Mouse (Mus musculus) kidney, postnatal 0 days (tissue): ENCODE measurements around the gene Rbbp4. TPM values are rescaled to one million over a fixed set of nuclear protein-coding genes. Genes with fewer than 3 reads are reported as not detected.
"Not testable (repeated sequence)": the region's sequence is repeated elsewhere in the genome, so short reads cannot be mapped to it uniquely, and the experiment has no call there.

Experiments used
- ATAC-seq: fragments of 200-750 bp; cut with Nextera tagmentation; replicated peaks from 2 replicates; pipeline ENCODE4 v1.8.0; 2017; ENCODE audit warnings: low read depth, moderate number of reproducible peaks, moderate TSS enrichment, moderate library complexity; ENCODE audit not compliant: low FRiP score
- DNase-seq: peaks from one replicate; pipeline ENCODE4 v3.0.0-alpha.2; 2016; ENCODE audit warnings: low spot score
- H3K27ac ChIP-seq: fragments of 300-500 bp; sonication (generic); 2 replicates; pipeline ENCODE4 v1.5.1; 2014; ENCODE audit warnings: mild to moderate bottlenecking
- H3K27me3 ChIP-seq: fragments of 300-500 bp; sonication (generic); 2 replicates; pipeline ENCODE4 v1.6.1; 2014; ENCODE audit warnings: low read length, mixed read lengths; ENCODE audit not compliant: insufficient read depth
- H3K36me3 ChIP-seq: fragments of 300-500 bp; sonication (generic); 2 replicates; pipeline ENCODE4 v1.6.1; 2014; ENCODE audit warnings: low read length, mixed read lengths; ENCODE audit not compliant: insufficient read depth
- H3K4me1 ChIP-seq: fragments of 300-500 bp; sonication (generic); replicated peaks from 2 replicates; pipeline ENCODE4 v1.6.1; 2014; ENCODE audit warnings: antibody characterized with exemption, low read length, mixed read lengths; ENCODE audit not compliant: insufficient read depth
- H3K4me2 ChIP-seq: fragments of 300-500 bp; sonication (generic); 2 replicates; pipeline ENCODE4 v1.6.1; 2014; ENCODE audit warnings: mild to moderate bottlenecking, low read length, moderate library complexity, mixed read lengths
- H3K4me3 ChIP-seq: fragments of 300-500 bp; sonication (generic); replicated peaks from 2 replicates; pipeline ENCODE4 v1.5.1; 2014; ENCODE audit warnings: low read depth, low read length
- H3K9ac ChIP-seq: fragments of 300-500 bp; sonication (generic); 2 replicates; pipeline ENCODE4 v1.6.1; 2014; ENCODE audit warnings: low read depth, low read length
- H3K9me3 ChIP-seq: fragments of 300-500 bp; sonication (generic); replicated peaks from 2 replicates; pipeline ENCODE4 v1.6.1; 2016; ENCODE audit warnings: low read length, inconsistent platforms, mixed read lengths
- CTCF ChIP-seq: IDR thresholded peaks from 2 replicates; pipeline ENCODE4 v1.5.1; 2016; ENCODE audit warnings: antibody characterized with exemption, low read depth, mild to moderate bottlenecking, moderate library complexity
- WGBS: fragments of 180-500 bp; shearing (Covaris S2); extraction: QIAGEN DNeasy Blood & Tissue Kit; methylation state at CpG from one replicate; pipeline ENCODE4 v1.1.7; 2014; 5-methylcytosine and 5-hydroxymethylcytosine counted together
- polyA plus RNA-seq: library from polyadenylated mRNA; unstranded; fragments of >200 nt; fragmentation: Nextera tagmentation; extraction: Ambion mirVana; gene quantifications from 2 replicates; pipeline ENCODE4 v1.2.1, GENCODE M21; 2015

Gene Rbbp4
- polyA plus RNA-seq, 1 experiment from 2014 or later = 339 TPM

DNA sequence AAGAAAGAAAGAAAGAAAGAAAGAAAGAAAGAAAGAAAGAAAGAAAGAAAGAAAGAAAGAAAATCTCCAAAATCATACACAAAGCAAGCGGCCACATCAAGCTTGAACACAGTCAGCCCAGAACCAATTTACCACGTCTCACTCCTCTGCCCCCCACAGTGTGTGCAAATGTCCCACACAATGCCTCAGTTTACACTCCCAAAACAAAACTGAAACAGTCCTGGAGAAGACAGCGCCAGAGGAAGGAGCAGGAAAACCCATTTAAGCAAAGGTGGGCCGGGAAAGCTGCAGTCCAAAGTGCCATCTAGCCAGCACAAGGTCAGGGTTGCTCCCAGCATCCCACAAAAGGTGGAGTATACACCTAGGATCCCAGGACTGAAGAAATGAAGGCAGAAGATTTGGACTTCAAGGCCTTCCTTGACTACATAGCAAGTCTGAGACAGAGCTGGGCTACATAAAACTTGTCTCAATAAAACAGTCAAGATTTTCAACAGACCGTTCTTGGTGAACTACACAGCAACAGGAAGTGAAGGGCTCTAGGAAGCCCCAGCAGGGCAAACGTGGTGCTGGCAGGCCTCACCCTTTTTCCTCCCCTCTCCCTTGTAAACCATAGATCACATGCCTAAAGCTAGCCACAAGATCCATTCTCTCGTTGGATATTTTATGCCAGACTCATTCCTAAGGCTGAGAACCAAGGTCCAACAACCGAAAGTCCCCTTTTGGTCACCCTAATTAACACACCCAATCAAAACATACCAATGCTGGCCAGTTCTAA is 38.2 kb upstream of the Rbbp4 start:
- Histone ChIP-seq H3K36me3 (no peaks in the 10 kb centered on the region), H3K27me3 (no peaks in the 10 kb centered on the region), H3K4me3 (no peak overlapping the region), H3K9me3 (no peaks in the 10 kb centered on the region), H3K27ac (no peak overlapping the region), H3K4me2 (no peak overlapping the region), H3K4me1 (0 out of 2 replicates have a peak, but pooled peaks cover 8% of the 10 kb centered on the region), H3K9ac (no peak overlapping the region)
- WGBS = 41% methylated on average over 8 of the region's 8 CpGs
- ATAC-seq = no peak
- no peak for TF ChIP-seq CTCF
- DNase-seq = peak; percentile 49

DNA sequence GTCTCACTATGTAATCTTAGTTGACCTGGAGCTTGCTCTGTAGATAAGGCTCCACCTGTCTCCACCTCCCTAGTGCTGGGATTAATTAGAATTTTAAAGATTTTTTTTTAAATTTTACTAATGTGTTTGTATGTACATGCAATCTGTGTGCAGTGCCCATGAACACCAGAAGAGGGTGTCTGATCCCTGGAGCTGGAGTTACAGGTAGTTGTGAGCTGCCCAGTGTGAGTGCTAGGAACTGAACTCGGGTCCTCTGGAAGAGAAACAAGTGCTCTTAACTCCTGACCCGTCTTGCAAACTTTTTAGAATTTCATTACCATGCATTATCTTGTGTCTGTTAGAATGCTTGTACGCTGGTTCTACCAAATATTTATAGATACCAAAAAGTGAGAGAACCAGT is 36.2 kb upstream of the Rbbp4 start:
- Histone ChIP-seq H3K27me3 (no peaks in the 10 kb centered on the region), H3K36me3 (no peaks in the 10 kb centered on the region), H3K27ac (no peak overlapping the region), H3K4me3 (no peak overlapping the region), H3K9me3 (no peaks in the 10 kb centered on the region), H3K4me2 (no peak overlapping the region), H3K4me1 (0 out of 2 replicates have a peak, but pooled peaks cover 5% of the 10 kb centered on the region), H3K9ac (no peak overlapping the region)
- no peak for ATAC-seq
- 0 out of 2 replicates have a peak, but pooled peaks have one; percentile 18 for TF ChIP-seq CTCF
- WGBS = 96% methylated on average over 3 of the region's 3 CpGs
- no peak for DNase-seq

DNA sequence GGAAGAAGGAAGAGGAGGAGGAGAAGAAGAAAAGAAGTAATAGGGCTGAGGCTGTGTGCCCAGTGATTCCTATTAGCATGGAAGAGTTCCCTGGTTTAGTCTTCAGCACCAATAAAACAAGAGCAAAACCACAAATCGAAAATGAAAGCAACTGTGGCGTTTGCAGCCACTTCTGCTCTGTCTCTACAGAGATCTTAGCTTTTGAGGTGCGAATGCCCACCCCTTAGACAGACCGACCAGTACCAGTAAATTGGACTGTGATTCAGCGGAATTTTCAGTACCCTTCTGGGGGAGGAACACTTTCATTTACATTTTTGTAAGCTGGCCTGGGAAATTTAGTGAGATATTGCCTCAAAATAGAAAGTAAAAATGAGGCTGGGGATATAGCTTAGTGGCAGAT is 30.1 kb upstream of the Rbbp4 start:
- ATAC-seq = no peak

DNA sequence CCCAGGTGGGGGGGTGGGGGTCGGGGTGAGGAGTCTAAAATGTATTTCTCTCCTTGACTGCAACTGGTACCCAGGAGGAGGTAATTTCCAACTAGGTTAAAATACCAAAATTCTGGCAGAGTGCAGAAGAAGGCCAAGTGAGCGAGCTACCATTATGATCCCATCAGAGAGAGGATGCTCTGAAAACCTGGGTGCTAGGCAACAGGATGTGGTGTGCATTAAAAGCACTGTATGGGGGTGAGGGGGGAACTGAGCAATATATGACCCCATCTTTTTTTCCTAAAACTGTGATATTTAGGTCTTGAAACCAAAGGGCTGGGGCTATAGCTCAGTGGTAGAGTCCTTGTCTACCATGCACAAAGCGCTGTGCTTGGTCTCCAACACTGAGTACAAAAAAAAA is 29.2 kb upstream of the Rbbp4 start:
- DNase-seq (no peak), ATAC-seq (no peak)
- Histone ChIP-seq H3K27ac (no peak overlapping the region), H3K9ac (no peak overlapping the region), H3K9me3 (no peaks in the 10 kb centered on the region), H3K4me2 (no peak overlapping the region), H3K27me3 (no peaks in the 10 kb centered on the region), H3K36me3 (peaks cover 11% of the 10 kb centered on the region; the same call in 1 of the 2 replicates), H3K4me1 (no peaks in the 10 kb centered on the region), H3K4me3 (no peak overlapping the region)
- TF ChIP-seq CTCF = no peak
- WGBS = 94% methylated on average over 3 of the region's 3 CpGs

More for the DNA sequence above, 30.1 kb upstream of the Rbbp4 start:
- Histone ChIP-seq H3K9me3 (no peaks in the 10 kb centered on the region), H3K4me2 (no peak overlapping the region), H3K9ac (no peak overlapping the region), H3K27me3 (no peaks in the 10 kb centered on the region), H3K27ac (no peak overlapping the region), H3K4me1 (no peaks in the 10 kb centered on the region), H3K36me3 (peaks cover 2% of the 10 kb centered on the region; the same call in 1 of the 2 replicates), H3K4me3 (no peak overlapping the region)
- 86% methylated on average over 5 of the region's 5 CpGs for WGBS
- DNase-seq = no peak
- no peak for TF ChIP-seq CTCF

DNA sequence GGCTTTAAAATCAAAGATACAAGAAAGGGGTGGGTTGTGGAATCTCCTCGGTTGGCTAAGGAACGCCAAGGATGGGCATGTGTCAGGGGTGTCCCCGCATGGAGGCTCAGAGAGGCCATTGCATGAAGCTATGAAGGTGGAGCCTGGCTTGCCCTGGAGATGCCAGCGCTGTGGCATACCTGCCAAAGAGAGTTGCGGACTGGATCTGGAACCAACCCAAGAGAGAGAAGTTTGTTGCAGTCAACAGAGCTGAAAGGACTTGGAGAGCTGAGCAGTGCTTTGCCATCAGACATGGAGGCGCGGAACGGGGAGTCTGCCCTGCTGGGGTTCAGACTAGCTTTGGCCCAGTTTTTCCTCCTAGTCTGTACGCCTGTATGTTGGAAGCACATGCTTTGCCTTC is 28.3 kb upstream of the Rbbp4 start:
- Histone ChIP-seq H3K27me3 (no peaks in the 10 kb centered on the region), H3K27ac (no peak overlapping the region), H3K36me3 (peaks cover 12% of the 10 kb centered on the region; the same call in 1 of the 2 replicates), H3K4me3 (no peak overlapping the region), H3K9ac (no peak overlapping the region), H3K9me3 (no peaks in the 10 kb centered on the region), H3K4me2 (no peak overlapping the region), H3K4me1 (no peaks in the 10 kb centered on the region)
- TF ChIP-seq CTCF = no peak
- ATAC-seq (no peak), DNase-seq (no peak)
- 91% methylated on average over 9 of the region's 9 CpGs for WGBS

DNA sequence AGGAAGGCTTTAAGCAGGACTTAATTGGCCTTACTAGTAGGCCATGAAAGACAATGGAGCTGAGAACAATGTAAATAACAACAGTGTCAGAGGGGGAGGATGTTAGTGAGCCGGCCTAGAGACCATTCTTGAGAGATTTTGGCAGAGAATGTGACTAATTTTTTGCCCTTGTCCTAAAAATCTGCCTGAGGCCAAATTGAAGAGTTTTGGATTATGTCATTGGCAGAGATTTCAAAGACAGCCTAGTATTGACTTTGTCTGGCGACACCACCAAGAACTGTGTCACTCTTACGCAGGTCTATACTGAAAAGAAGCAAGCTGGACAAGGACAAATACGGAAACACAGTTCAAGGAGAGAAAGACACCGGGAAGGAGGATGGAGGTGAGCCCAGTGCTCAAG is 27.6 kb upstream of the Rbbp4 start:
- H3K27ac ChIP-seq = no peak overlapping the region
- H3K9me3 ChIP-seq = no peaks in the 10 kb centered on the region
- DNase-seq = no peak
- no peaks in the 10 kb centered on the region for H3K4me1 ChIP-seq
- ATAC-seq = no peak
- 86% methylated on average over 5 of the region's 5 CpGs for WGBS
- H3K36me3 ChIP-seq = peaks cover 12% of the 10 kb centered on the region; the same call in 1 of the 2 replicates
- H3K27me3 ChIP-seq = no peaks in the 10 kb centered on the region
- H3K4me3 ChIP-seq = no peak overlapping the region
- TF ChIP-seq CTCF = no peak
- H3K9ac ChIP-seq = no peak overlapping the region
- no peak overlapping the region for H3K4me2 ChIP-seq

DNA sequence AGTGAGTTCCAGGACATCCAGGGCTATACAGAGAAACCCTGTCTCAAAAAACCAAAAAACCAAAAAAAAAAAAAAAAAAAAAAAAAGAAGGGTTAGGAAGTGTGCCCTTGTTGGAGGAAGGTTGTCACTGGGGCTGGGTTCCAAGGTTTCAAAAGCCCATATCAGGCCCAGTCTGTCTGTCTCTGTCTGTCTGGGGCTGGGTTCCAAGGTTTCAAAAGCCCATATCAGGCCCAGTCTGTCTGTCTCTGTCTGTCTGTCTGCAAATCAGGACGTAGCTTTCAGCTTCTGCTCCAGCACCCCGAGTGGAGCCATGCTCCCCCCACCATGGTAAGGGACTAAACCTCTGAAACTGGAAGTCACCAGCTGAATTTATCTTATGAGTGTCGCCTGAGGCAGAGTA is 27.1 kb upstream of the Rbbp4 start:
- H3K4me3 ChIP-seq, H3K27me3 ChIP-seq, H3K27ac ChIP-seq, H3K9ac ChIP-seq, H3K4me2 ChIP-seq, H3K4me1 ChIP-seq, H3K9me3 ChIP-seq, ATAC-seq, DNase-seq: not testable (repeated sequence)
- WGBS = 94% methylated on average over 3 of the region's 3 CpGs
- peaks cover 12% of the 10 kb centered on the region; the same call in 1 of the 2 replicates for H3K36me3 ChIP-seq
